Mouse (Mus musculus): ENCODE data around the gene Mob4. TPM values are rescaled to one million over a fixed set of nuclear protein-coding genes. Genes with fewer than 3 reads are reported as not detected.

The Mob4 gene
- total RNA-seq, 2 experiments from 2014 or later = 77.6 to 79.9 TPM

DNA sequence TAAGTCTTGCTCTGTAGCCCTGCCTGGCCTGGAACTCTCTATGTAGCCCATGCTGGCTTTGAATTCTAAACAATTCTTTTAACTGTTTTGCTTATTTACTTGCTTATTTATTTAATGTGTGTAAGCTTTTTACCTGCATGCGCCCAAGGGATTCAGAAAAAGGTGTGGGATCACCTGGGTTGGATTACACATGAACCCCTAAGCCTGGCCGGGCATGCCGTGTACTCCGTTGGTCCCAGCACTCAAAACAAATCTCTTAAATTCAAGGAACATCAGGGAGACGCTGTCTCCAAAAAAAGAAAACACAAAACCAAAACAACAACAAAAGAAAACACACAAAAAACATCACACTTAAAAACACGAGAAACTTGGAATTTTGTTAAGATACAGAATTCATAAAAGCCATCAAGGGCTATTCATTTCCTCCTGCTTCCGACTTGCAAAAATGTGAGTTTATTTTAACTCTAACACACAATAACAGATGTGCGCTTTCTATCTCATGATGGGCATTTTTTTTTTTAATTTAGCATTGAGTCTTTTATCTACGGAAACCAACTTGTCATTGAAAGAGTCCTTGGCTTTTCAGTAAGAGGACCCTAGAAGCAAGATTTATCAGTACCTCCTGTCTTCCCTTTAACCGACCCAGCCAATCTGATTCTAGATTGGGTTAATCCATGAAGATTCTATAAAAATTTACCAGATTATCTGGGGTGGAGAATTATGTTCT is 678 bp upstream of the Mob4 start:
- no peak for DNase-seq
- intact Hi-C loops (cut with DNase I) = no loop called here

DNA sequence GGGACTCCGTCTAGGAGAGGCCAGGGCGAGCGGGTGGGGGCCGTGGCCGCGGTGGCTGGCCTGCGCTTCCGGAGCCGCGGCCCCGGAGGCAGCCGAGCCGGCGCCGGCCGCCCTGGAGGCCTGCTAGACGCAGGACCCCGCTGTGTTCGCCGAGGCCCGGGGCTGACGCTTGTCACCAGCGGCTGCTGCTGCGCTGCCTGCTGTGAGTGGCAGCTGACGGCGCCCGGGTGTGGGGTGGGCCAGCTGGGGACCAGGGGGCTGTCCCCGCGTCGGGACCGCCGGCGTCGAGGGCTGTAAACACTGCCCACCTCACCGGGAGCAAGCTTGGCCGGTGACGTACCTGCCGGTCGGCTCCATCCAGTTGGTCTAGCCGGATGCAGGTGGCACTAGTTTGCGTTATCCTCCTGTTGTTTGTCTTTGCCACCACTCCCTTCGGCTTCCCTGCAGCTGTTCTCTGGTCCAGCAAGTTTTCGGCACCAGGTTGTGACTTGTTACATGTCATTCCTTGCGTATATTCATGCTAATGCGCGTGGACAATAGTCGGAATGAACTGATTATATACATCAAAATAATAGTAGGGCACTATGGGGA is 488 bp downstream of the Mob4 start:
- no peak for DNase-seq
- intact Hi-C loops (cut with DNase I) = no loop called here

DNA sequence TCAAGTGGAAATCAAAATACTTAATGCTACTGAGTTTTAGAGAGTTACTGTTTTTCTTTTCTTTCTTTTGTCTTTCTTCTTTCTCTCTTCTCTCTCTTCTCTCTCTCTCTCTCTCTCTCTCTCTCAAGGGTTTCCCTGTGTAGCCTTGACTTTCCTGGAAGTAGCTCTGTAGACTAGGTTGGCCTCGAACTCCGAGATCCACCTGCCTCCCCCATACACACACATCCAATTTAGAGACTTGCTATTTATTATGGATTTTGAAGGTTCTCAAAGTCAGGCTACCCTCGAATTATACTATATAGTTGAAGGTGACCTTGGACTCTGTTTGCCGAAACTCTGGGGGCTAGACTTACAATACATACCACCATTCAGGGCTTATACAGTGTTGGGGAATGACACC is 1.3 kb downstream of the Mob4 start:
- intact Hi-C loops (cut with DNase I) = no loop called here
- no peak for DNase-seq

DNA sequence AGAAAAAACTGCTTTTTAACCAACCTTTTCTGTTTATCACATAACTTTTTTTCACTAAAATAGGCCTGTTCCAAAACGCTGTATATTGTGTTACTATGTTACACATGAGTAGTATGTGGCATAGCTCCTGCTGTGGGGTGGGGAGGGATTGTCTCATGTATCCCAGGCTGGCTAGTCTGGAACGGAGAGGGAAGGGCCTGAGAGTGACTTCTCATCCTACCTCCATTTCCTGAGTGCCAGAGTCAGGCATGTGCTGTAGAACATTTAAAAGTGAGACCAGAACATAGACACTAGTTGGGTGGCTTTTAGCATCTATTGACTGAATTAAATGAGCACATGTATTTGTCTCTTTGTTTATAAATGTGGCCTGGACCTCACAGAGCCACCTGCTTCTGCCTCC is 2.1 kb downstream of the Mob4 start:
- DNase-seq = no peak
- intact Hi-C loops (cut with DNase I) = no loop called here

DNA sequence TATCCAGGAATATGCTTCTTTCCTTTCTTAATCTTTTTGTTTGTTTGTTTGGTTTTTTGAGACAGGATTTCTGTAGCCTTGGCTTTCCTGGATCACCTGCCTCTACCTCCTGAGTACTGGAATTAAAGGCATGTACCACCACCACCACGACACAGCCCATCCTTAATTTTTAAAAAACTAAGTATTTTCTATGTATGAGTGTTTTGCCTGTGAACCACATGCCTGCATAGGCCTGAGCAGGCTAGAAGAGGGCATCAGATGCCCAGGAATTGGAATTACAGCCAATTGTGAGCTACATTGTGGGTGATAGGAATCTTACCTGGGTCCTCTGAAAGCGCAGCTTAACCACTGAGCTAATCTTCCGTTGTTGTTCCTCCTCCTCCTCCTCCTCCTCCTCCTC is 3.3 kb downstream of the Mob4 start:
- intact Hi-C loops (cut with DNase I) = no loop called here

DNA sequence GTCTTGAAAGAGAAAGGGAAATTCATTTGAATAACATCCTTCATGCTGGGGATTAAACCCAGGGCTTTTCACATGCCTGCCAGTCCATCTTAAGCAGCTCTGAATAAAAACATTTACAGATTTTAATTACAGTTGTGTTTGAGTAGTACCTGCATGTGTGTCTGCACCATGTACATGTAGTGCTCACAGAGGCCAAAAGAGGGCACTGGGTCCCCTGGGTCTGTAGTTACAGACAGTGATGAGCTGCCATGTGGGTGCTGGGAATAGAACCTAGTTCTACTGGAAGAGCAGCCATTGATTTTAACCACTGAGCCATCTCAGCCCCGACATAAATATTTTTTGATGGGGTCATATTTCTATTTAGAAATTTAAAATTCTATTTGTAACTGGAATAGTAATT is 4.8 kb downstream of the Mob4 start:
- intact Hi-C loops (cut with DNase I) = no loop called here
- DNase-seq = no peak

More for the DNA sequence above, 3.3 kb downstream of the Mob4 start:
- no peak for DNase-seq

DNA sequence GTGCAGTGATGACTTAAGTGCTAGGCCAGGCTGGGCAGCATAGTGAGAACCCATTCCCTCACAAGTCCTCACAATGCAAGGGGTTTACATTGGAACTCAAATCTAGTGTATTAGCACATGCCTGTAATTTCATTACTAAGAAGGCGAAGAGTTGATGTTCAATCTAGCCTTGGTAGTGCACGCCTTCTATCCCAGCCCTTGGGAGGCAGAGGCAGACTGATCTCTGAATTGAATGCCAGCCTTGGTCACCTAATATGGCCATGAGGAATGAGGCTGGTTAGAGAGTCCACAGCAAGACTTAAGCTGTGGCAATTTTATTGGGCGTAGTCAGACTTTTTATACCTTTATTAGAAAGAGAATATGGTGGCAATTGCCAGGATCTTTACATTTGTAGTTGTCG is 13.3 kb downstream of the Mob4 start:
- no peak for DNase-seq
- intact Hi-C loops (cut with DNase I) = no loop called here

DNA sequence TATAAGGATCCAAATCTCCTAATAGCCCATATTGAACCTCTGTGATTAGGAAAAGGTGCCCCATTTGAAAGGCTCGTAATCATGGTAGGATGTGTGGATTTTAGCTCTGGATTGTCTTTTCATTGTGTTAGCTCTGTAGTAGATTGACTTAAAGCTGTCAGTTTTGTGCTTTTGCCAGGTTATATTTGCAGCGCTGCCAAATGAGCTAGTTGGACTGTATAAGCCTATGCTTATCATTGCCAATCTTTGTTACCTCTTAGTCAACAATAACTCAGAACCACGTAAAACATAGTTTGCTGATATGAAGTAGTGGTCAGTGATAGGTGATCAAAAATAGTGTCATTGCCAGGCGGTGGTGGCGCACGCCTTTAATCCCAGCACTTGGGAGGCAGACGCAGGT is 14.5 kb downstream of the Mob4 start:
- intact Hi-C loops (cut with DNase I) = no loop called here

DNA sequence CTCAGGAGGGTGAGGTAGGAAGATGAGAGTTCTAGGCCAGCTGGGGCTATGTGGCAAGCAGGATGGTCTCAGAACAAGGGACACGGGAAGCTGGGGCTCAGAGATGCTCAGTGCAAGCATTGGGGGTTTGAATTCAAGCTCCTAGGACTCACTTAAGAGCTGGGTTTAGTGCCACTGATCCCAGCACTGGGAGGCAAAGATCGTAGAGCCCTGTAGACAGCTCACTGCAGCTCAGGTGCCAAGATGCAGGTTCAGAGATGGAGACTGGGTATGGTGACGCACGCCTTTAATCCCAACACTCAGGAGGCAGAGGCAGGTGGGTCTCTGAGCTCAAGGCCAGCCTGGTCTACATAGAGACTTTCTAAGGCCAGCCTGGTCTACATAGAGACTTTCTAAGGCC is 26.3 kb downstream of the Mob4 start:
- intact Hi-C loops (cut with DNase I) = no loop called here
- DNase-seq = no peak

More for the DNA sequence above, 14.5 kb downstream of the Mob4 start:
- DNase-seq = no peak

DNA sequence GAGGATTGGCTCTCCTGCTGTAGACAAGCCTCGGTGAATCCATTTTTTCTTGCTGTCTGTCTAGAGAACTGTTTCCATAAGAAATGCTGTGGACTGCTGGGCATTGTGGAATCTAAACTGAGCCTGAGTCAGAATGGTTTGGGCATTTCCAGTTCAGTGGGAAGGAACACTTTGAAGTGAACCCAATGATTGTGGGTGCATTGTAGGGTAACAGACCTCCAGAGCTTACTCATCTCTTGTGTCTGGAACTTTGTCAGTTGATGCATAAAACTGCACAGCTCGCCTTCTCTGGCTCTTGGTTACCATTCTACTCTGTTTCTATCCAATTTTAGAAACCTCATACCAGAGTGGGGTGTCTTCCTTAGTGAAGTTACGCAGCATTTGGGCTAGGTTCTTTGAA is 27.2 kb downstream of the Mob4 start:
- intact Hi-C loops (cut with DNase I) = no loop called here
- DNase-seq = no peak

DNA sequence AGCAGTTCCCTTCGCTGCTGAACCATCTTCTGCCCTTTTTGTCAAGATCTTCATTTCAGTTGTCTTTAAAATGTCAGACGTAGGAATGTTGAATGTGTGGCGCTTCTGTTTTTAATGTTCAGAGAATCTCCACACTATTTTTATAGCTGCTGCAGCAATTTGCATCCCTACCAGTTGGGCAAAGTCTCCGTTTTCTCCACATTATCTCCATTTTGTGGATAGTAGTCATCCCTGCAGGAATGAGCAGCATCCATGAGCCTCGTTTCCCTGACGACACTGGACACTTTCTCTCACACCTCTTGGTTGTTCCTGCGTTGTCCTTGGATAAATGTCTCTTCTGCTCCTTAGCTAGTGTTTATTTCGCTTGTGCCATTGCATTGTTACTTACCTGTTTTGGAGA is 27.8 kb downstream of the Mob4 start:
- no peak for DNase-seq
- intact Hi-C loops (cut with DNase I) = no loop called here

DNA sequence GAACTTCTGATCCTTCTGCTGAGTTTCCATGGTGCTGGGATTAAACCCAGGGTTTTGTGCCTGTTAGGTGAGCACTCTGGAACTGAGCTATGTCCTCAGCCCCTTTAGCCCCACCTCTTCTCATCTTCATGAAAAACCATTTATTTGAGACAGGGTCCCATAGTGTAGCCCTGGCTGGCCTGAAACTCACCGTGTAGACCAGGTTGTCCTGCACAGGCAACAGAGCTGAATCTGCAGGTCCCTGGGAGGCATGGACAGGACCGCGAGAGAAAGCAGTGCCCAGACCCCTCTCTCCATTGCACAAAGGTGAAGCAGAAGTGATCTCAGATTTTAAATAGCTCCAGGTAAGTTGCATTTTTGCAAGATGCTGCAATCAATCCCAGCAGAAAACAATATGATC is 29.2 kb downstream of the Mob4 start:
- DNase-seq = no peak
- intact Hi-C loops (cut with DNase I) = no loop called here

DNA sequence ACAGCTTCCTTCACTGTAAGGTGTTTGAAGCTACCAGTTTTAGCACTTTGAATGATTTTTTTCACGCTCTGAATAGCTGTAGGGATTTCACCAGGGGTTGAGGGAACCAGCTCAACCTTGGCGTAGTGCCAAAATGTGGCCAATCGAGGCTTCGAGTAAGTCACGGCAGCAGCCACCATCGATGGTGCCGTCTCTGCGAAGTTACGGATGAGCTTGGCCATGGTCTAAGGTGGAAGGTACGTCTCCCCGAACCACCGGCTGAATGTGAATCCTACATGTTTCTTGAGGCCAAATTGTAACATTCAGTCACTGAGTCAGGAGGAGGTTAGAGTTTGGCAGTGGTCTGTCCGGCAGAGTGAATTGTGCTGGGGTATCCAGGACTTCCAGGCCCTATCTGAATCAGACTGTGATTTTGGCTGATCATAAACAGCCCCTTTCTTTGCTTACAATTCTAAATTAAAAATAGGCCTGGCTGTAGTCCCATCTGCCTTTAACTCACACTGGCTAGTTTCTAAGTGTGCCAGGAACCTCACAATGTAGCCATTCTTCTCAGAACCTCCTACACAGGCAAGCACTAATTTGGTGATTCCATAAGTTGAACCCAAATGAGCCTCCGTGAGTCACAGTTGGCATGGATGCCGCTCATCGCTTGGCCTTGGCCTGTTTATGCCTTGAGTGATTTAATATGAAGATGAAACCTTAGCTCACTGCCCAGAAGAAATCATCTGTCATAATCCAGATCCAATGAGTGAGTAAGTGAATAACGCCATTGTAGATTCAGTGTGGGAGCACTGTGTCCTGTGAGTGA is 30.0 kb downstream of the Mob4 start:
- intact Hi-C loops (cut with DNase I) = no loop called here
- peak; percentile 39 for DNase-seq

DNA sequence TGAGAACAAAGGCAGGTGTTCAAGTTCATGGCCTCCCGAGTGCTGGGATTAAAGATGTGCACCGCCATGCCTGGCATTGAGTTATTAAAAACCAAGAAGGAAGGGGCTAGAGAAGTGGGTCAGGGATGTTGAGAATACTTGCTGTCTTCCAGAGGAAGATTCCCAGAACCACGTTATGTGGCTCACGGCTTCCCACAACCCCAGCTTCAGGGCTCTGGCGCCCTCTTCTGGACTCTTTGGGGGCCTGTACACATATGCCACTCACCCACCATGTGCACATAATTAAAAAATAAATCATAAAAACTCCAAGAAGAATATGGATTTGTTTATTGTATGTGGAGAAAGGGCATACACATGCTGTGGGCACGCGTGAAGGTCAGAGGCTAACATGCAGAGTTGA is 30.9 kb downstream of the Mob4 start:
- intact Hi-C loops (cut with DNase I) = no loop called here
- DNase-seq = peak; percentile 18

DNA sequence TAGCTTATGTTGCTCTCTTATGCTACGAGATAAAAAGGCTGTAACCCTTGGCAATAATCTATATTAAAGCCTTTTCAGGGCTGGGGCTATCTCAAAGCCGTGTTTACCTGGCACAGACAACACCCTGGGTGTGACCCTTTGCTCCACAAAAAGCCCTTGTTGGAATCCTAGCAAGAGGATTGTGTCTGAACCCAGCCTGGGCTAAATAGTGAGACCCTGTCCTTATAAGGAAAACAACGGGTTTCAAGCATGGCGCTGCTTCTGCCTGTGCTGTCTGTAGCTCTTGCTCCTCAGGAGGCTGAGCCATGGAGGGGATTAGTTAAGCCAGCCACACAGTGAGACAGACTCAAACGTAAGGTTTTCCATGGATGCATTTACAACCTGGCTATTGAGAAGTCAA is 31.8 kb downstream of the Mob4 start:
- intact Hi-C loops (cut with DNase I) = no loop called here
- DNase-seq = no peak

DNA sequence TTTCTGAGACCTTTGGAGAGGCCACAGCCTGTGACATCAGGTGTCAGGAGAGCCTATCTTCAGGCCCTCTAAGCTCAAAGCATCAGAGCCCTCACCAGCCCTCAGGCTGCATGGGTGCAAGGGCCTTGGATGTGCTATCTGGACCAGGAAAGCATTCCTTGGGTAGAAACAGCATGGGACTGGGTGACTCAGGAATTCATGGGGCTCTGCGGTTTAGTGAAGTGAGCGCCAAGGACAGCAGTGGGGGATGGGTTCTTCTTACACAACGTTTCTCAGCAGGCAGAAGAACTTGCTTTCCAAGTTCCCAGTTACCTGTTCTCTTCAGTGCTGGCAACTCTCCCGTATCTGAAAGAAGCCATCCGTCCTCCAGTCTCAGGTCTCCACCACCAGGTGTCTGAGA is 33.0 kb downstream of the Mob4 start:
- intact Hi-C loops (cut with DNase I) = no loop called here
- no peak for DNase-seq

DNA sequence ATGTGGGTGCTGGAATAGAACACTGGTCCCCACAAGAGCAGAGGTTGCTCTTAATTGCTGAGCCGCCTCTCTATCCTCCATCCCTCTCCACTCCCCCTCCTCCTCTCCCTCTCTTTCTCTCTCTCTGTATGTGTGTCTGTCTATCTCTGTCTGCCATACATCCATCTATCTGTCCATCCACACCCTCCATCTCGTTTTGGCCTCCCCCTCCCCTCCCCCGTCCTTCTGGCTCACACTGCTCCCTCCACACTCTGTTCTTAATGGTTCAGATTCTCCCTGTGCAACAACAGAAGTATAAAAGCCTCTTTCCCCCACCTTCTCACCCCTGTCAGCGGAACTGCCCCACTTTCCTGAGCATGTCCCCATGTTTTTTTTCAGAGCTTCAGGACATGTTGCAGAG is 36.5 kb downstream of the Mob4 start:
- intact Hi-C loops (cut with DNase I) = no loop called here
- no peak for DNase-seq

DNA sequence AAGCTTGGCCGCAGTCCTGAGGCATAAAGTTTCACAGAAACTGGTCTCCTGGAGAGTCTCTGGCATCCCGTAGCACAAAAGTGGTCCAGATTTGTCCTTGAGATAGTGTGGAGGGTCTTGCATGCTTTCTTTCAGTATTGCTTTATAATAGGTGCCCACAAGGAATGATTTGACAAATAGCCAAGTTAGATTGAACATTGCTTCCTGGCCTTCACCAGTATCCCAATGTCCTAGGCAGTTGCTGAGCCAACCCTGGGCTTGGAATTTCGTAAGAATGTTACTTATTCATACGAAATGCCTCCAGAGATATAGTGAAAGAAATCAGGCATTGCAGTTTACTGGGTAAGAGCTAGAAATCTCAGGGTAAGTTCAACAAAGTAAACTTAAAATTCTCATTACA is 37.6 kb downstream of the Mob4 start:
- intact Hi-C loops (cut with DNase I) = no loop called here
- DNase-seq = no peak

DNA sequence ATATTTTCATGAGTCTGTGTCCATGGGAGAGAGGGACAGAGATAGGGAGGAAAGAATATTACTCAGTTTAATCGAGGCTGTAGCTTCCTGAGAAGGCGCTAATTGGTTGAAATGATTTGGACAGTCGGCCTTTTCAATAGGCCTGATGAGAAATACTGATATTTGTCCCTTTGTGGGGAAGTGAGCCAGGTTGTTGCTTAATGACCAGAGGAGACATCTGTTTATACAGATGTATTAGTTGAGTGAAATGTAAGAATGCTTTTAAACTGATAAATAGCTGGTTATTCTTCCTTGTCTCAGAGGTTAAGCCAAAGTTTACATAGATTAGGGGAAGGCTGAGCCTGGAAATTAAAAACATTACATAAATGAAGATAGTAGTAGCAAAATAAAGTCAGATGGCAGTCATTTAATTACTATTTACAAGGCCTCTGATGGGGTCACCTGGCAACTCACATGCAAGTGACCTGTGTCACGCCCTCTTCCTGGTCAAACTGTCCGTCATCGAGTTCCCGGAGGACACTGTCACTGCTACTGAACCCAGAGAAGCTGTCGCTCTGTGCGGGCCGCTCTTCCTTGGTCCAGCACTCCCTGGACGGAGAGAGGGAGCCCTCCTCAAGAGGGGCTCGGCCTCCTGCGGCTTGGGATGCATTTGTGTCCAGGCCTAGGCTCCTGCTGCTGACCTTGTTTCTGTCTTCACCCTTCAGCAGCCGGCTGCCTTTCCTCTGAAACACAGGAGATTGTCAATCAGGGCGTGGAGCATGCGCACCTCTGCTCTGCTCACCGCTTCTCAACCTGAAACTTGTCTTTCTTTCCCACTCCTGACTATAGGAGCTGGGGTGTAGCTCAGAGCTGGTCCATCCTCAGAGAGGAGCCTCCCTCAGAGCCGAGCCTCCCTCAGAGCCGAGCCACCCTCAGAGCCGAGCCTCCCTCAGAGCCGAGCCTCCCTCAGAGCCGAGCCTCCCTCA is 40.6 kb downstream of the Mob4 start:
- intact Hi-C loops (cut with DNase I) = no loop called here
- no peak for DNase-seq

DNA sequence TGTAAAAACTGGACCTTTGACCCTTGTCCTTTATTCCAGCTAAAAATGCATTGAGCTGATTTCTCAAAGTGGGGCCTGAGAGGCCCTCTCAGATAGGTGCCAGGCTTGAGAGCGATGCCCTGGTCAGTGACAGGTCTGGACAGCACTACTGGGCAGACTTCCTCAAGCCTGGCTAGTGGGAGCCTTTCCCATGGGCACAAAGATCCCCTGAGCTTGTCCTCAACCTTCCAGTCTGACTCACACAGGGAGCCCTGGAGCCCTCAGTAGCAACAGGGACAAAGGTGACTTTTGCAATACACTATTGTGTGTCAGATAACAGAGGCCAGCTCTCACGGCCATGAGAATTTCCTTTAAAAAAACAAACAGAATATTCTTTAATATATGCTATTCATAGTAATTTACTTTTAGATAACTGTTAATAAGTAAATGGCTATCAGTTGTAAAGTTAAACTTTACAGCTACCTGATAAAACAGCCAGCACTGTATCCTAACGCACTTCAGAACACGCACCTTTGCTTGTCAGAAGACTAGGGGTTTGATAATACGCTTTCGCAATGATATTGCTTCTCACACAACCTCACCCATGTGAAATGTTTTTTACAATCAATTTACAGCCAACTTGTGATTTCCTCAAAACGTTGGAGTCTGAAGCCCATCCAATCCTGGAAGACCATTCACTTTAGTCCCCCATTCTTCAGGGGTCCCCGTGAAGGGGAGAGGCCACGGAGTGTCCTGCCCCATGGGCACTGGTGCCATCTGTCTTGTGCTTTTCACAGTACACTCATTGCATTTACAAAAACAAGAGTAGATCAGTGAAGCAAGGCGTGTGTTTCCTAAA is 42.9 kb downstream of the Mob4 start:
- DNase-seq = no peak
- intact Hi-C loops (cut with DNase I) = no loop called here

Data from left cerebral cortex, postnatal 4 days (tissue).